Mouse (Mus musculus): ENCODE measurements around the gene Hpcal4. TPM values are rescaled to one million over a fixed set of nuclear protein-coding genes. Genes with fewer than 3 reads are reported as not detected.
A peak's percentile ranks its signal among the peaks of the same experiment; 100 is the strongest.
"Not testable (repeated sequence)": the region's sequence is repeated elsewhere in the genome, so short reads cannot be mapped to it uniquely, and the experiment has no call there.

Gene Hpcal4
- polyA plus RNA-seq, 1 experiment from 2014 or later: 1.3 TPM

DNA sequence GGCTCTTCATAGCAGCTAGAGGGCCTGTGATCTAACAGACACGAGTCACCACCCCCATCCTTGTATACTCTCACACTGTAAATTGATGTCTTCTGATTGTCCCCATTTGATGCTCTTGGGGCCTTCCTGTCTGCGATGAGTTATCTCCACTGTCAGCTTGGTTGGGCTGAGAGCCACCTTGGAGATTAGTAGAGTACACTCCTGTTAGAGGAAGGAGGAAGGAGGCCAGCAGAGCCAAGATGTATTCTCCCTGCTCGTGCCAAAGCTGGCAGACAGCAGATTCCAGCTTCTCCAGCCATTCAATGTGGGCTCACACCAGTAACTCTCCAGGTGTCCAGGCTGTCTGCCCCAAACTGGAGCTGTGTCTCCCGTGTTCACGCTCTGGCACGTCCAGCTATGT lies 22.5 kb upstream of the Hpcal4 start:
- no peak overlapping the region for H3K27ac ChIP-seq (ENCODE audit: low read length)
- no peaks in the 10 kb centered on the region for H3K36me3 ChIP-seq (ENCODE audit: insufficient read depth, low read length)
- H3K4me1 ChIP-seq (ENCODE audit: insufficient read depth, low read length): peaks cover 10% of the 10 kb centered on the region; the same call in 1 of the 2 replicates
- 0 out of 2 replicates have a peak, but pooled peaks cover 6% of the 10 kb centered on the region for H3K27me3 ChIP-seq (ENCODE audit: insufficient read depth, low read length)
- no peak overlapping the region for H3K9ac ChIP-seq (replicated peaks; ENCODE audit: low read length)
- WGBS: 81% methylated on average over 6 of the region's 6 CpGs
- no peaks in the 10 kb centered on the region for H3K9me3 ChIP-seq (ENCODE audit: low read length)
- H3K4me2 ChIP-seq (replicated peaks; ENCODE audit: low read depth, low read length): no peak overlapping the region
- H3K4me3 ChIP-seq (ENCODE audit: low read length): no peak overlapping the region
- ATAC-seq (ENCODE audit: low FRiP score, low TSS enrichment): no peak

DNA sequence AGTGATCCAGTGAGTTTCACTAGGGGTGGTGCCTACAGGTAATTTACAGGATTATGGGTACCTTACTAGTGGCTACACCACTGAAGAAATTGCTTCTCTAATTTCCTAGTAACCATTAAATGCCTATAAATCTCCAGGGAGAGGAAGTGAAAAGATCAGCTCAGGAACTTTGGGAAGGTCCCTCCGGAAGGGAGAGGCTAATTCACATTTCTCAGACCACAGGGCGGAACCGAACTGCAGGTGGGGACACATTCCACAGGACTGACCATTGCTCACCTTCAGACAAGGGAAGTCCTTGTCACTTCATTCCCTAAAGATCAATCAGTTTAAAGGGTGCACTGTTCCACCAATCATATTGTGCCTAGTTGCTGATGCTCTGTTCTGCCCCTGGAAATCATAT lies 21.8 kb upstream of the Hpcal4 start:
- not testable (repeated sequence) for H3K27ac ChIP-seq (ENCODE audit: low read length); H3K36me3 ChIP-seq (ENCODE audit: insufficient read depth, low read length); ATAC-seq (ENCODE audit: low FRiP score, low TSS enrichment); H3K9me3 ChIP-seq (ENCODE audit: low read length); H3K27me3 ChIP-seq (ENCODE audit: insufficient read depth, low read length); H3K4me2 ChIP-seq (replicated peaks; ENCODE audit: low read depth, low read length); H3K4me3 ChIP-seq (ENCODE audit: low read length); H3K4me1 ChIP-seq (ENCODE audit: insufficient read depth, low read length); H3K9ac ChIP-seq (replicated peaks; ENCODE audit: low read length)
- 40% methylated on average over 3 of the region's 3 CpGs for WGBS

DNA sequence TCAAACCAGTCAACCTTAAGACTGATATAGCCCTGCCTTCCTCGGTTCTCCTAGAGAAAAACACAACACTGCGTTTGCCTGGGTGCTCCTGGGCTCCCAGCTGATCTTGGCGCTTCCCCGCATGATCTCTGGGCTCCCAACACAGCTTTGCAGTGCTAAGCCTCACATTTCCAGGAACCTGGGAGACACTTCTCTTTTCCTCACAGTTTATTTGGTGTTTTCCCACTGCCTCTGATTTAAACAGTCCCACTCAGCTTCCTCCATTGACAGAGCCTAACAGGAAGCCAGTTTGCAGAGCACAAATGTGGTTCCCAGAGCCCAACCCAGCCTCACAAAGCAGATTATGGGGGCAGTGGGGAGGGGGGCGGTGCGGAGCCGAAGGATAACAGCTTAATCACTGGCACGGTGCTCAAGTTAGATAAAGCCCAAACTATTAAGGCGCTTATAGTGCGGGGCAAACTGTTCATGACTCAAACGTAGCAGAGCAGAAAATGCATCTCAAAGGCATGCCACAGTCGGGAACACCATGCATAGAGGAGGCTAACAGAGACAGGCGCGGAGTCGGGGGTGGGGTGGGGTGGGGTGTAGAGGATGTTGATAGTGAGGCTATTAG lies 20.6 kb upstream of the Hpcal4 start:
- Histone ChIP-seq H3K4me3 (ENCODE audit: low read length) (no peak overlapping the region), H3K9ac (replicated peaks; ENCODE audit: low read length) (0 out of 2 replicates have a peak overlapping the region, but pooled peaks have one; percentile 4), H3K27ac (ENCODE audit: low read length) (no peak overlapping the region), H3K4me2 (replicated peaks; ENCODE audit: low read depth, low read length) (peak overlapping the region; percentile 35), H3K4me1 (ENCODE audit: insufficient read depth, low read length) (peaks cover 7% of the 10 kb centered on the region; the same call in 1 of the 2 replicates), H3K27me3 (ENCODE audit: insufficient read depth, low read length) (0 out of 2 replicates have a peak, but pooled peaks cover 6% of the 10 kb centered on the region), H3K36me3 (ENCODE audit: insufficient read depth, low read length) (no peaks in the 10 kb centered on the region), H3K9me3 (ENCODE audit: low read length) (peaks cover 8% of the 10 kb centered on the region)
- 10% methylated on average over 15 of the region's 15 CpGs for WGBS
- no peak for ATAC-seq (ENCODE audit: low FRiP score, low TSS enrichment)

DNA sequence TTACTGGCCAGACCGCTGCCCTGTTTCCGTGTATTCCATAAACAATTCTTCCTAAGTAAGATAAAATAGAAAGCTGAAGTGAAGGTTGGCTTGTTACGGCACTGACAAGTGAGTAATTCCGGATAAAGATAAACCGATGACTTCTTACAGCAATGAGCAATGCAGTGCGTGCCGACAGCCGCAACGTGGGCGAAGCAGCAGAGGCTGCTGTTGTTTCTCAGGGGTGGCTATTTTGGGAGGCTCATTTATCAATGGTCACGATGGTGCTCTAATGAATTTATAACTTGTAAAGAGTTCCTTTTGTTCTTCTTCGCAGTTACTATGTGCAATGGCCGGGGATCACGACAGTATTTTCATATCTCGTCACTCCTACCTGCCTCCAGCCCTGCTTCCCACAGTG lies 18.9 kb upstream of the Hpcal4 start:
- ATAC-seq (ENCODE audit: low FRiP score, low TSS enrichment): no peak
- Histone ChIP-seq H3K4me1 (ENCODE audit: insufficient read depth, low read length) (peaks cover 7% of the 10 kb centered on the region; the same call in 1 of the 2 replicates), H3K27me3 (ENCODE audit: insufficient read depth, low read length) (0 out of 2 replicates have a peak, but pooled peaks cover 6% of the 10 kb centered on the region), H3K4me3 (ENCODE audit: low read length) (no peak overlapping the region), H3K9me3 (ENCODE audit: low read length) (peaks cover 10% of the 10 kb centered on the region), H3K9ac (replicated peaks; ENCODE audit: low read length) (no peak overlapping the region), H3K36me3 (ENCODE audit: insufficient read depth, low read length) (no peaks in the 10 kb centered on the region), H3K4me2 (replicated peaks; ENCODE audit: low read depth, low read length) (no peak overlapping the region), H3K27ac (ENCODE audit: low read length) (no peak overlapping the region)
- 60% methylated on average over 15 of the region's 15 CpGs for WGBS

DNA sequence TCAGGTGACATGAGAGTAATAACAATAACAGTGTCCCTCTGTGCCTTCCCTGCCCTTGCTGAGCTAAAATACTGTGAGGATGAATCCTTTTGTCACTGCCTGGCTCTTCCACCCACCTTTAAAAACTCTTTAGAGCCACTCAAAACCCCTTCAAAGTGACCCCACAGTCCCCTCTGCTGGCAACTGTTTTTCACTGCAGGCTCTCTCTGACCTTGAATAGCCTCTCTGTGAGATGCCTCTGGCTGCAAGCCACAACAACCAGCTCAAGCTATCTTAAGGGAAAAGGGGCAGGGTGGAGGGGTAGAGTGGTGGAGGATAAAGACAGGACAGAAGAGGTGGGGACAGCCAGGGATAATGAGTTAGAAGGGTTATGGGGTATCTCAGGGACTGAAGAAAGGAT lies 11.2 kb upstream of the Hpcal4 start:
- no peak overlapping the region for H3K27ac ChIP-seq (ENCODE audit: low read length)
- H3K4me2 ChIP-seq (replicated peaks; ENCODE audit: low read depth, low read length): no peak overlapping the region
- no peaks in the 10 kb centered on the region for H3K4me1 ChIP-seq (ENCODE audit: insufficient read depth, low read length)
- 0 out of 2 replicates have a peak, but pooled peaks cover 5% of the 10 kb centered on the region for H3K27me3 ChIP-seq (ENCODE audit: insufficient read depth, low read length)
- no peak overlapping the region for H3K9ac ChIP-seq (replicated peaks; ENCODE audit: low read length)
- no peak for ATAC-seq (ENCODE audit: low FRiP score, low TSS enrichment)
- 0 out of 2 replicates have a peak, but pooled peaks cover 3% of the 10 kb centered on the region for H3K9me3 ChIP-seq (ENCODE audit: low read length)
- H3K4me3 ChIP-seq (ENCODE audit: low read length): no peak overlapping the region
- no peaks in the 10 kb centered on the region for H3K36me3 ChIP-seq (ENCODE audit: insufficient read depth, low read length)

DNA sequence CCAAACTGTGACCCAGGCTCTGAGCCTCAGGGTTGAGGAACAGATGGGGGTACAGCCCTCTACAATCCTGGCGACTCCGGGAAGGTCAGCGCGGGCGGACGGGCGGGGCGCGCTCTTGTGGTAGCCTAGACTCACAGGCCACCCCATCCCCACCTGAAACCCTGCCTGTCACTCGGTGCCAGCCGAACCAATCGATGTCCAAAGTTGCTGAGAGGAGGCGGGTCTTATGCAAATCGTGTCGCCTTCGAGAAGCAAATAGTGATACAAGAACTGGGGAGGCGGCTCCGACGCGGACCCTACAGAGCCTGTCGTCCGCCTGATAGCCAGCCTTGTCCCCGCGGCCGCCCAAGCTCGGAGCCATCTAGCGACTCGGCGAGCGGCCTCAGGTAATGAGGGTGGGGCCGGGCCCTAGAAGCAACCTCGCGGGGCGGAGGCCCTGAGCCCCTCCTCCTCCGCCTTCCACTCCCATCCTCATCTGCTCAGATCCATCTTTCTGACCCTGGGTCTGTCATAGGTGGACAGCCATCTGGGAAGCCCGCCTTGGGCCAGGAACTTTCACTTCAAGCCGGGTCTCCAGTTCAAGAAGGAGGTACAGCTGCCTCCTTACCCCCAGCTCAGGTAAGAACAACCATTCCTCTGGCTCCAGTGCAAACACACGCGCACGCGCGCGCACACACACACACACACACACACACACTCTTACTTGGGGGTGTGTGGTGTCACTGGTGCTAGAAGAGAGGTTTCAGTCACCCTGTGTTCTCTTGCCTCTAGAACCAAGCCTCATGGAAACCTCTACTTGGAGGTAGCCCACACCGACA lies 421 bp downstream of the Hpcal4 start:
- peak overlapping the region; percentile 50 for H3K4me3 ChIP-seq (ENCODE audit: low read length)
- H3K9me3 ChIP-seq (ENCODE audit: low read length): no peaks in the 10 kb centered on the region
- peak overlapping the region; percentile 74 for H3K4me2 ChIP-seq (replicated peaks; ENCODE audit: low read depth, low read length)
- no peaks in the 10 kb centered on the region for H3K36me3 ChIP-seq (ENCODE audit: insufficient read depth, low read length)
- 11% methylated on average over 44 of the region's 44 CpGs for WGBS
- ATAC-seq (ENCODE audit: low FRiP score, low TSS enrichment): peak; percentile 95
- peak overlapping the region; percentile 46; the same call in 1 of the 2 replicates for H3K9ac ChIP-seq (replicated peaks; ENCODE audit: low read length)
- H3K27ac ChIP-seq (ENCODE audit: low read length): no peak overlapping the region
- H3K27me3 ChIP-seq (ENCODE audit: insufficient read depth, low read length): peaks cover 50% of the 10 kb centered on the region
- H3K4me1 ChIP-seq (ENCODE audit: insufficient read depth, low read length): peaks cover 14% of the 10 kb centered on the region

DNA sequence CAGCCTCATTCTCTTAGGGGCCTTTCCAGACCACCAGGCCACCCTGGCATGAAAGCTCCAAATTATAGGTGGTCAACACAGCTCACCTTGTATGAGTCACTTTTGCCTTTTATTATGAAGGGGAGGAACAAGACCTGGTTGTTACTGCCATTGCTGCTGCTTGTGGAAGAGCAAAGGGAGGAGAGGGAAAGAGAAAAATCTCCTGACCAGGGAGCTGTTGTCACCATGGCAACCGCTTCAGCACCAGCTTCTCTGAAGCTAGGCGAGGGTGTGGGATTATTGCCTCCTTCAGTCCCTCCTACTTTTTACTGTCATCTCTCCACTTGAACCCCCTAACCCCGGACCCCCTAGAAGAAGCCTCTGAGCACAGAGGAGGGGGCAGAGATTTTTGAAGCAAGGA lies 1.8 kb downstream of the Hpcal4 start:
- 34% methylated on average over 3 of the region's 3 CpGs for WGBS
- Histone ChIP-seq H3K4me1 (ENCODE audit: insufficient read depth, low read length) (peaks cover 14% of the 10 kb centered on the region), H3K9ac (replicated peaks; ENCODE audit: low read length) (no peak overlapping the region), H3K9me3 (ENCODE audit: low read length) (no peaks in the 10 kb centered on the region), H3K4me2 (replicated peaks; ENCODE audit: low read depth, low read length) (no peak overlapping the region), H3K27ac (ENCODE audit: low read length) (no peak overlapping the region), H3K27me3 (ENCODE audit: insufficient read depth, low read length) (peaks cover 50% of the 10 kb centered on the region), H3K36me3 (ENCODE audit: insufficient read depth, low read length) (no peaks in the 10 kb centered on the region), H3K4me3 (ENCODE audit: low read length) (no peak overlapping the region)
- ATAC-seq (ENCODE audit: low FRiP score, low TSS enrichment): no peak

DNA sequence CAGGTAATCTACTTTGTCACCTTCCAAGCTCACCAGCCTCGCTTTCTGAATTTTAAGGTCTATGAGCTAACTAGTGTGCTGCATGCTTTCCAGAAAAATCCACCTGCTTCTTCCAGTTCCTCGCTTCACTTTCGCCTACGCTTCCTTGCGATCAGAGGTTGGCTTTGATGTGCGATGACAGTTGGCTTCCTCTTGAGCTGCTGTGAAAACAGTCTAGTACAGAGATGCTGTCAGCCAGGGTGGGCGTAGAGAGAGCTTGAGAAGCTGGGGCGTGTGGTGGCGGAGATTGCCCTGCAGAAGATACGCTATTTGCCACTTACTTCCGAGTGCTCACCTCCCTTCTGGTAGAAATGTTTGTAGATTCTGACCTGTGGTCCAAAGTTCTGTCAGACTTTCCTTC lies 9.3 kb downstream of the Hpcal4 start:
- 75% methylated on average over 11 of the region's 11 CpGs for WGBS
- H3K9ac ChIP-seq (replicated peaks; ENCODE audit: low read length): no peak overlapping the region
- no peak overlapping the region for H3K4me3 ChIP-seq (ENCODE audit: low read length)
- no peak overlapping the region for H3K27ac ChIP-seq (ENCODE audit: low read length)
- no peaks in the 10 kb centered on the region for H3K4me1 ChIP-seq (ENCODE audit: insufficient read depth, low read length)
- ATAC-seq (ENCODE audit: low FRiP score, low TSS enrichment): no peak
- H3K36me3 ChIP-seq (ENCODE audit: insufficient read depth, low read length): no peaks in the 10 kb centered on the region
- H3K9me3 ChIP-seq (ENCODE audit: low read length): no peaks in the 10 kb centered on the region
- no peak overlapping the region for H3K4me2 ChIP-seq (replicated peaks; ENCODE audit: low read depth, low read length)
- peaks cover 2% of the 10 kb centered on the region; the same call in 1 of the 2 replicates for H3K27me3 ChIP-seq (ENCODE audit: insufficient read depth, low read length)

DNA sequence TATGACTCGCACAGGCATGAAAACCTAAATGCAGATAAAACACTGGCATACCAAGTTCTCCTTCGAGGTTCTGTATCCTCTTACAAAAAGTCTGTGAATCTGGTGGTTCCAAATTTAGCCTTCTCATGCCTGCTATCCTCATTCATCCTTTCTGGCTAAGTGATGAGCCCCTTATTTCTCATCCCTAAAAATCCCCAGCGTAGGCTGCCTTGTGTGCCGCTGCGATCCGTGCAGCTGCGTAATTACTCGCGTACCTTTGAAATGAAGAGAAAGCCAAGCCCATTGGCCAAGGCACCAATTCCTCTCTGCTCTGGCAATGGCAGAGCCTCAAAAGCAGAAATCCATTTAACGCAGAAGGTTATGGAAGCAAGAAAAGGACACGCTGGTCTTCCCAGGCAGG lies 10.8 kb downstream of the Hpcal4 start:
- 90% methylated on average over 11 of the region's 11 CpGs for WGBS
- Histone ChIP-seq H3K4me3 (ENCODE audit: low read length) (no peak overlapping the region), H3K27me3 (ENCODE audit: insufficient read depth, low read length) (peaks cover 2% of the 10 kb centered on the region; the same call in 1 of the 2 replicates), H3K36me3 (ENCODE audit: insufficient read depth, low read length) (no peaks in the 10 kb centered on the region), H3K4me1 (ENCODE audit: insufficient read depth, low read length) (no peaks in the 10 kb centered on the region), H3K4me2 (replicated peaks; ENCODE audit: low read depth, low read length) (no peak overlapping the region), H3K9me3 (ENCODE audit: low read length) (no peaks in the 10 kb centered on the region), H3K9ac (replicated peaks; ENCODE audit: low read length) (no peak overlapping the region), H3K27ac (ENCODE audit: low read length) (no peak overlapping the region)
- ATAC-seq (ENCODE audit: low FRiP score, low TSS enrichment): no peak

DNA sequence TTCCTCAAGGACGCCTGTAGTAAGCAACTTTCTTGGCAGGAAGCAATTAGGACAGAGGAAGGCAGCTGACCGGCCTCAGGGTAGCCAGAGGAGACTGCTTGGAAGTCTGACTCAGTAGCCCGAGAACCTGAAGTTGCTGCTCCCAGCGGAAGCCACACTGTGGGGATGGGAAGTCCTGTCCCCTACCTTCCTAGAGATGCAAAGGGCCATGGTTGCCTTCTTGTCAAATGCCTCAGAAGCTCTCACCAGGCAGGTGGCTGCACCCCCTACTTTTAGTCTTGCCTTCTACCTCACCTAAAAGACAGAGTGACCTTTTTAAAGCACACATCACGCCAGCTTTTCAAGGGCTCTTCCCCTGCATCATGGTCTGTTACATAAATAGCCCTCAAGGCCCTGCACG lies 13.7 kb downstream of the Hpcal4 start:
- peaks cover 17% of the 10 kb centered on the region for H3K27me3 ChIP-seq (ENCODE audit: insufficient read depth, low read length)
- no peak overlapping the region for H3K4me2 ChIP-seq (replicated peaks; ENCODE audit: low read depth, low read length)
- ATAC-seq (ENCODE audit: low FRiP score, low TSS enrichment): no peak
- H3K4me3 ChIP-seq (ENCODE audit: low read length): no peak overlapping the region
- H3K4me1 ChIP-seq (ENCODE audit: insufficient read depth, low read length): peaks cover 9% of the 10 kb centered on the region
- WGBS: 52% methylated on average over 6 of the region's 6 CpGs
- H3K27ac ChIP-seq (ENCODE audit: low read length): no peak overlapping the region
- H3K9me3 ChIP-seq (ENCODE audit: low read length): no peaks in the 10 kb centered on the region
- no peak overlapping the region for H3K9ac ChIP-seq (replicated peaks; ENCODE audit: low read length)
- no peaks in the 10 kb centered on the region for H3K36me3 ChIP-seq (ENCODE audit: insufficient read depth, low read length)

Measured in kidney, embryonic 16.5 days (tissue).